In the genomic region with DNA sequence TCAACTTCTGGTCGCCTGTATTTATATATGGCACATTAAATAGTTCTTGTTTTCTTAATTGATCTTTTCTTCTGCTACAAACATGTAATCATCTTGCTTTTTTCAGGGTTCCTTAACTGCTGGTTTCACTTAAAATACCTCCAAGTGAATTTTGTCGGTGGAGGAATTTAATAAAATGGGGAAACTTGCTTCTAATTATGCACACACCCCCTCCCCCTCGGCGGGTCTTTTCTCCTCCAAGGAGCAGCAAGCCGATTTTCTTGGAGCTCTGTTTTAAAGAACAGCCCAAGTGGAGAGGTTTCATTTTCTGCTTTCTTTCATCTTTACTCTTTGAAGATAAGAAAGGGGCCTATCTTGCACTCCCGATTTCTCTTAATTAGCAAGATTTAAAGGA, we compare ENCODE assay signal across 9 mouse cellular contexts. TPM values are rescaled to one million over a fixed set of nuclear protein-coding genes. Genes with fewer than 3 reads are reported as not detected.
DNase-seq lines count a peak whose midpoint lies in the region; ATAC-seq lines count a peak whose summit lies in the region.
"Had no signal": no experiment of that assay in that cellular context is flagged by ENCODE, and none has a peak within 500 bp of the region (broad histone marks: within the 10 kb centered on the region; RNA-seq: fewer than 3 reads in every experiment).

No protein-coding gene starts in this region.

- peaks cover 10% of the 10 kb centered on the region; the same call in 1 of the 2 replicates for H3K4me1 ChIP-seq in heart, embryonic 11.5 days (ENCODE audit: control insufficient read depth, insufficient read depth, low read length)
- peaks cover 13% of the 10 kb centered on the region for H3K4me1 ChIP-seq in heart, embryonic 15.5 days (replicated peaks)

- 1% methylated on average over 6 of the region's 6 CpGs for WGBS in heart, embryonic 11.5 days (ENCODE audit: insufficient replicate concordance)
- WGBS in heart, embryonic 15.5 days = 1% methylated on average over 6 of the region's 6 CpGs

- H3K9me3 ChIP-seq in heart, embryonic 11.5 days (replicated peaks; ENCODE audit: control insufficient read depth, low read length) = no peaks in the 10 kb centered on the region
- H3K9me3 ChIP-seq in heart, embryonic 15.5 days (replicated peaks) = no peaks in the 10 kb centered on the region

- ATAC-seq in heart, embryonic 11.5 days (replicated peaks; ENCODE audit: insufficient number of reproducible peaks, low FRiP score, low TSS enrichment) = no peak
- ATAC-seq in heart, embryonic 15.5 days (replicated peaks; ENCODE audit: insufficient number of reproducible peaks, insufficient read depth, low FRiP score, low read depth) = no peak

- intact Hi-C loops in heart, postnatal 14 days (cut with DNase I) = loop anchor here (5.0 to 10.0 kb wide), 6 partner anchors 97 to 320 kb away; no protein-coding TSS in a partner anchor

- H3K4me3 ChIP-seq in heart, embryonic 11.5 days (ENCODE audit: low read depth, low read length) = peak overlapping the region; percentile 68
- H3K4me3 ChIP-seq in heart, embryonic 15.5 days = peak overlapping the region; percentile 82

- H3K27me3 ChIP-seq in heart, embryonic 11.5 days (ENCODE audit: control insufficient read depth, insufficient read depth, low read length) = no peaks in the 10 kb centered on the region
- H3K27me3 ChIP-seq in heart, embryonic 15.5 days = no peaks in the 10 kb centered on the region
- H3K27me3 ChIP-seq: CH12.LX had no signal

- peak overlapping the region; percentile 75 for H3K4me2 ChIP-seq in heart, embryonic 11.5 days
- H3K4me2 ChIP-seq in heart, embryonic 15.5 days = peak overlapping the region; percentile 69

- H3K27ac ChIP-seq in heart, embryonic 11.5 days (ENCODE audit: low read depth, low read length) = peak overlapping the region; percentile 88; the same call in 1 of the 2 replicates
- peak overlapping the region; percentile 94 for H3K27ac ChIP-seq in heart, embryonic 15.5 days

- H3K9ac ChIP-seq in heart, embryonic 11.5 days (ENCODE audit: low read depth, low read length) = peak overlapping the region; percentile 80
- peak overlapping the region; percentile 71 for H3K9ac ChIP-seq in heart, embryonic 15.5 days

- DNase-seq in heart, postnatal 14 days = no peak
- DNase-seq in NIH3T3 (ENCODE audit: low read depth) = peak; percentile 61
- peak; percentile 25 for DNase-seq in lung, postnatal 10 days
- no peak for DNase-seq in frontal cortex, postnatal 14 days (ENCODE audit: low spot score in 2 of 2)
- DNase-seq in spleen, adult 12 weeks (ENCODE audit: low spot score) = no peak
- no peak for DNase-seq in left cerebral cortex, adult 8-10 months (ENCODE audit: low spot score in 2 of 2)

- H3K36me3 ChIP-seq in heart, embryonic 11.5 days (ENCODE audit: control insufficient read depth, insufficient read depth, low read length) = peaks cover under 1% of the 10 kb centered on the region; the same call in 1 of the 2 replicates
- no peaks in the 10 kb centered on the region for H3K36me3 ChIP-seq in heart, embryonic 15.5 days

RNA-seq across cellular contexts. Expression of gene Pcdh18, which starts 0.5 kb away (rescaled TPM):
- polyA plus RNA-seq in heart, embryonic 11.5 days (2014; fragmentation: Nextera tagmentation; extraction: Ambion mirVana) = 24.5 and 27.4 TPM in 2 replicates
- total RNA-seq in heart, postnatal 14 days (2021) = 1 to 10 TPM; 8.4 to 9.4 TPM
- polyA plus RNA-seq in heart, embryonic 15.5 days (2015; fragmentation: Nextera tagmentation; extraction: Ambion mirVana) = 17.0 and 19.0 TPM in 2 replicates
- total RNA-seq in left cerebral cortex, adult 8-10 months (2022) = 1 to 10 TPM; 4.4 to 6.0 (median 5.2) TPM
- total RNA-seq: CH12.LX had no signal

Comparison
In these comparisons a context has a peak if more than half of its experiments do, and no peak if none do; other contexts are left out.
1. DNase-seq: peak in NIH3T3 (single experiment) and lung, postnatal 10 days (single experiment); none in heart, postnatal 14 days (0 of 2), frontal cortex, postnatal 14 days (0 of 2), spleen, adult 12 weeks (single experiment) and left cerebral cortex, adult 8-10 months (0 of 2).